Mouse (Mus musculus) spleen, postnatal 14 days (tissue): ENCODE measurements around the gene Rfesd.

Experiments used
- DNase-seq, 2 experiments: peaks; one replicate each; pipeline ENCODE4 v3.0.0; 2021 to 2022; ENCODE audit warnings: low spot score in 2 of 2

Gene Rfesd

DNA sequence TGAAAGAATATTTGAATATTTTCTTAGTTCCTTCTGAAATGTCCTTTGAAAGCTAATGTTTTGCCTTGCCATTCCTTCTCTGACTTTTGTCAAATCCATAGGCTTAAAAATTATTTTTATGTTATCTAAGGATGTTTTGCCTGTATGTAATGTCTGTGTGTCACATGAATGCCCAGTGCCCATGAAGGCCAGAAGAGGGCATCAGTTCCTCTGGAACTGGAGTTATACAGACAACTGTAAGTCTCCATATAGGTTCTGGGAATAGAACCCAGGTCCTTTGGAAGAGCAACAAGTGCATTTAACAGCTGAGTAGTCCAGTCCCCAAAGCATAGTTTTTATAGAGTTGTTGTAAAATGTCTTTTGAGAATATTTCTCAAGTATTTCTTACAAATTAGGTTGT lies 36.6 kb downstream of the Rfesd start:
- no peak for DNase-seq

GRCm38 (mm10) chr13:75976649-75977048 lies 41.9 kb downstream of the Rfesd start:
- DNase-seq, result no peak

DNA sequence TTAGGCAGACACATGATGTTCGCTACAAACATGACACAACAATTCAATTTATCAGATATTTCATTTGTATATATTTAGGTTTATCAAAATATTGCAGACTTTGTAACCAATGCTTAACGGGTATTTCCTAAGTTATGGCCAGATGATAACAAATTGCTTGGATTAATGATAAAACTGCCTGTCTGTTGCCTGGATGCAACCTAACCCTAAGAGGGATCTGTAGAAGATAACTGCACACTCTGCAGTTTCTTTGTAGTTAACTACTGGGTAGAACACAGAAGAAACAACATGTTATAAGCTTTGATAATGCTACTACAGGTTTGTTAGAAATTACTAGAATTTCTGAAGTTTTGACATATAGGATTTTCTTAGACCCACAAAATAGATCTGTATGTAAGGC lies 42.3 kb downstream of the Rfesd start:
- DNase-seq, result no peak

DNA sequence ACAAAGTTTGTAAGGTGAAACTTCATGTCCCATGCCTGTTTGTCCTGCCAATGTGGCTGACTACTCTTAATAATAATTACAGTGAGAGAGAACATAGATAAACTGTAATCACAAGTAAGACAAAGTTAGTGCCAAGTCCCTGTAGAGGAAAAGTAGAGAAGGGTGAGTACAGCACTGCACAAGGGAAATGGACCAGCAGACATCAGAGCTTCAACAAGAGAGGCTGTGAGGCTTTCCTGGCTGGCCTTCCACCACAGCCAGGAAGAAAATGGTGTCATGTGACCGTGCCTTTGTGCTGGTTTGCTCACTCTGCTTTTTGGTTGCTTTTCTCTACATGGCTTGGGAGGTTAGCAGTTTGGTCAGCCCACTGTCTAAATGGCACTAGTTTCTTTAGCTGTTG lies 42.9 kb downstream of the Rfesd start:
- no peak for DNase-seq

- DNase-seq, result no peak
These were observed 44.0 kb downstream of the Rfesd start for GRCm38 (mm10) chr13:75974481-75974880.

DNA sequence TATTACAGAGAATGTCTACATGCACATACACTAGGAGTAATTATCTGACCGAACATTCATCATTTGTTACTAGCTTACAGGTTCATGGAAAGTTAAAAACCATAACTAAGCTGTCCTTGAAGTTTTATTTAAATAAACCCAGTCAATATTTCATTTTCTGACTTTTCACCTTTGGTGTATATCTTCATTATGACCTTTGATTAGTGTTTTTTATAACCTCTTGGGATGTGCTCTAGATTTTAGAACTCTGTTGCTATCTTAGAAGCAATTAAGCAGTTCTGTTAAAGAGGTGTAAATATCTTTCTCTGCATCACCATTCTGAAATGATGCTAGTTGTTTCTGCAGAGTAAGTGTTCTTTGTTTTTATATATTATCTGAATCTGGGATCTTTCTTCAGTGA lies 51.7 kb downstream of the Rfesd start, which contains the start of gene Spata9:
TSS of gene Spata9 (plus strand) at position 301 of the 400 bp plus-strand sequence.
- DNase-seq, result no peak

GRCm38 (mm10) chr13:75955357-75955992 lies 63.0 kb downstream of the Rfesd start:
- DNase-seq, result no peak
